Mouse (Mus musculus) embryonic facial prominence, embryonic 13.5 days (tissue): ENCODE data around the gene Olfr836. TPM values are rescaled to one million over a fixed set of nuclear protein-coding genes. Genes with fewer than 3 reads are reported as not detected.
"Not testable (repeated sequence)": the region's sequence is repeated elsewhere in the genome, so short reads cannot be mapped to it uniquely, and the experiment has no call there.

Source experiments
- ATAC-seq: fragments of 200-750 bp; cut with Nextera tagmentation; 2 replicates; pipeline ENCODE4 v1.8.0; 2017; ENCODE audit warnings: low read depth; ENCODE audit not compliant: insufficient number of reproducible peaks, insufficient read depth, low FRiP score, low TSS enrichment
- H3K27ac ChIP-seq: fragments of 300-500 bp; sonication (generic); 2 replicates; pipeline ENCODE4 v1.5.1; 2015; ENCODE audit warnings: moderate library complexity, mild to moderate bottlenecking, inconsistent platforms
- H3K27me3 ChIP-seq: fragments of 300-500 bp; sonication (generic); 2 replicates; pipeline ENCODE4 v1.6.1; 2015; ENCODE audit warnings: mild to moderate bottlenecking, inconsistent platforms
- H3K36me3 ChIP-seq: fragments of 300-500 bp; sonication (generic); 2 replicates; pipeline ENCODE4 v1.6.1; 2015; ENCODE audit warnings: mild to moderate bottlenecking, inconsistent platforms
- H3K4me1 ChIP-seq: fragments of 300-500 bp; sonication (generic); 2 replicates; pipeline ENCODE4 v1.6.1; 2015; ENCODE audit warnings: inconsistent platforms
- H3K4me2 ChIP-seq: fragments of 300-500 bp; sonication (generic); 2 replicates; pipeline ENCODE4 v1.6.1; 2015; ENCODE audit warnings: moderate library complexity, mild to moderate bottlenecking, inconsistent platforms
- H3K4me3 ChIP-seq: fragments of 300-500 bp; sonication (generic); 2 replicates; pipeline ENCODE4 v1.5.1; 2015; ENCODE audit warnings: mild to moderate bottlenecking, inconsistent platforms
- H3K9ac ChIP-seq: fragments of 300-500 bp; sonication (generic); 2 replicates; pipeline ENCODE4 v1.6.1; 2015; ENCODE audit warnings: mild to moderate bottlenecking, inconsistent platforms
- H3K9me3 ChIP-seq: fragments of 300-500 bp; sonication (generic); 2 replicates; pipeline ENCODE4 v1.6.1; 2016; ENCODE audit warnings: inconsistent platforms
- WGBS: fragments of 180-500 bp; shearing (Covaris S2); methylation state at CpG from one replicate; pipeline ENCODE4 v1.1.7; 2015; ENCODE audit warnings: mixed read lengths; 5-methylcytosine and 5-hydroxymethylcytosine counted together
- polyA plus RNA-seq: library from polyadenylated mRNA; unstranded; fragments of >200 nt; fragmentation: Nextera tagmentation; extraction: Ambion mirVana; gene quantifications from 2 replicates; pipeline ENCODE4 v1.2.1, GENCODE M21; 2015

The Olfr836 gene
- polyA plus RNA-seq: not detected in 2 replicates

DNA sequence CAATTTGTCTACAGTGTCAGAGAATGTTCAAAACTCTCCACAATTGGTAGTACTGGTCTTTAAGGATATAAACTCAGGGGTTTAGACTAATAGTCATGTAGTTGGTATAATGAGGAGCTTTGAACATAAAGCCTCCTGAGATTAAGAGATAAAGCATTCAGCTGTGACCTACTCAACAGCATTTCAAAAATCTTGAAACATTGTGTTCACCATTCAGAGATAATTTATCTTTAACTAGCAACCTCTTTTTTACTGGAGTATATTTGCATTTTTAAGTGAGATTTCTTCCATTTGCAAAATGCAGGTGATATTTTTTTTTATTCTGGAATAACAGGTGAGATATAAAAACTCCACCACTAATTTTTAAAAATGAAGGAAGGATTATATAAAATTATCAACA is at the start of gene Olfr836:
Olfr836 (plus strand) TSS at position 301 of the 400 bp plus-strand sequence.
- no peaks in the 10 kb centered on the region for H3K36me3 ChIP-seq
- H3K9me3 ChIP-seq: peaks cover 1% of the 10 kb centered on the region; the same call in 1 of the 2 replicates
- no peak within 1 kb of the TSS for H3K27ac ChIP-seq
- no peaks in the 10 kb centered on the region for H3K27me3 ChIP-seq
- ATAC-seq: no peak
- no peak within 1 kb of the TSS for H3K9ac ChIP-seq
- no peak within 1 kb of the TSS for H3K4me3 ChIP-seq
- H3K4me2 ChIP-seq: no peak within 1 kb of the TSS
- no peaks in the 10 kb centered on the region for H3K4me1 ChIP-seq

DNA sequence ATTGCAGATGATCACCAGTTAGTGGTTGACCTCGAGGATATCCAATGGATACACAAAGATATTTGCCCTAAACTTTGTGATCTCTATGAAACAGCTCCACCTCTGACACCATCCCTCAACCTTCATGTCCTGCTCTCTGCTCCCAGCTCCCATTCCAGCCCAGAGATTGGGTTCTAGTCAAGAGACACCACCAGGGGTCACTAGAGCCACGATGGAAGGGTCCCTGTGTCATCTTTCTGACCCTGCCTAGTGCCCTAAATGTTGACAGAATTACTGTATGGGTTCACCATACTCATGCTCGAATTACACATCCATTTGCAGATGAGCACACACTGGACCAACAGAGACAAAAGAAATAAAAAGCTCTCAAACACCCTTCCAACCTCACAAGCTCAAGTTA is 35.2 kb upstream of the Olfr836 start:
- WGBS: 26% methylated on average over 3 of the region's 3 CpGs
- H3K36me3 ChIP-seq: no peaks in the 10 kb centered on the region
- H3K4me3 ChIP-seq: no peak overlapping the region
- no peak overlapping the region for H3K27ac ChIP-seq
- H3K9ac ChIP-seq: no peak overlapping the region
- no peaks in the 10 kb centered on the region for H3K27me3 ChIP-seq
- ATAC-seq: no peak
- H3K4me1 ChIP-seq: no peaks in the 10 kb centered on the region
- H3K4me2 ChIP-seq: no peak overlapping the region
- peaks cover 5% of the 10 kb centered on the region; the same call in 1 of the 2 replicates for H3K9me3 ChIP-seq

DNA sequence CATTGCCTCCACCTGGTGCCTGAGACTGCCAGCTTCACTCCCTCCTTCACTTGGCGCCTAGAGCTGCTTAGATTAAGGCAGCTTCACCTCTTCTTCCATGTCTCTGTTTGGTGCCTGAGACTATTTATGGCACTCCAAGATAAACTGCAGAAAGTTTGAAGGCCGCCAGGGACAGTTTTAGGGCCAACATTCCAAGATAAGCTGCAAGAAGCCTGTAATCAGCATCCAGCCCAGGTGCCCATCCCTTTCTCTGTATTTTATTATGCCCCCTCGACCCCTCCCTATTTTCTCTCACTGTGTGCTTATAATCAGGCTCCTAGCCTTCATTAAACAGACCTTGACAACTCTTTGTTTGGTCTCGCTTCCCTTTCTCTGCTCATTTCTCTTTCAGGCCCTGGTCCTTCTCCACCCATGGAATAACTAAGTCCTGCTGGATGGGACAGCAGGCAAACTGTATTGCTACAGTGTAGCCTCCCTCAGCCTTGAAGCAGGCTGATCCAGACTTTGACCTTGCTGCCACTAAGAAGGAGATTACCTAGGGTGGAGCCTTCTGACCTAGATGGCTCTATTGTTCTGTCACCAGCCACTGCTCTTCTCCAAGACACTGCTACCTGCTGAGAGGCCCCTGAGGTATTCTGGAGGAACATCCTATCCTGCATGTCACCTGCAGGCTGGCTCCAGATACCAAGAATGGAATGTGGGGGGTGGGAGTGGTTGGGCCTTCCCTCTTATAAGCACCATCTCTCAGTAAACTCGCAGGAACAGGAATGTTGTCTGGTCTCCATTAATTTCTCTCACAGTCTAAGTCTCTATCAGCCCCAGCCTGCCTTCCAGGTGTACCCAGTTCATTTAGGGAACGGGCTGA is 27.1 kb upstream of the Olfr836 start:
- not testable (repeated sequence) for H3K4me2 ChIP-seq, H3K4me3 ChIP-seq, H3K27me3 ChIP-seq, H3K9ac ChIP-seq, ATAC-seq, H3K36me3 ChIP-seq, H3K4me1 ChIP-seq, H3K27ac ChIP-seq
- H3K9me3 ChIP-seq: peaks cover 17% of the 10 kb centered on the region; the same call in 1 of the 2 replicates
- WGBS: 61% methylated on average over 6 of the region's 6 CpGs

DNA sequence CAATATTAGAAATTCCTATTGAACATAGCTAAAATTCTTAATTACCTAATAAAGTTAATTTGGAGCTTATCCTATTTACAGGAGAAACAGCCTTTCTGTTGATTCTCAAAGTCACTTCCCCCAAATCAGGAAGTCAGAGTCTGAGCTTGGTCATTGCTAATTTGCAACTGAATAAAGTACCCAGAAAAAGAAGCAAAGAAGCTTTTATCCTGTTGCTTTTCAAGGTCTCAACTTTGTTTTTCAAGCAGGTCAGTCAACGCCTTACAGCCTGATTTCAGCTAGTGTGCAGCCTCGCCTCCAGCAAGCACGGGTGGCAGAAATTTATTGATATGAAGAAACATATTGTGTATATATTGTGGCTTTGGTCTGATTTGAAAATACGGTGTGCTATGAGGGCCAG is 22.9 kb upstream of the Olfr836 start:
- H3K9me3 ChIP-seq: peaks cover 11% of the 10 kb centered on the region; the same call in 1 of the 2 replicates
- 85% methylated on average over 4 of the region's 4 CpGs for WGBS
- no peak overlapping the region for H3K27ac ChIP-seq
- no peaks in the 10 kb centered on the region for H3K27me3 ChIP-seq
- no peak overlapping the region for H3K9ac ChIP-seq
- no peak overlapping the region for H3K4me2 ChIP-seq
- no peaks in the 10 kb centered on the region for H3K4me1 ChIP-seq
- ATAC-seq: no peak
- H3K4me3 ChIP-seq: no peak overlapping the region
- no peaks in the 10 kb centered on the region for H3K36me3 ChIP-seq

DNA sequence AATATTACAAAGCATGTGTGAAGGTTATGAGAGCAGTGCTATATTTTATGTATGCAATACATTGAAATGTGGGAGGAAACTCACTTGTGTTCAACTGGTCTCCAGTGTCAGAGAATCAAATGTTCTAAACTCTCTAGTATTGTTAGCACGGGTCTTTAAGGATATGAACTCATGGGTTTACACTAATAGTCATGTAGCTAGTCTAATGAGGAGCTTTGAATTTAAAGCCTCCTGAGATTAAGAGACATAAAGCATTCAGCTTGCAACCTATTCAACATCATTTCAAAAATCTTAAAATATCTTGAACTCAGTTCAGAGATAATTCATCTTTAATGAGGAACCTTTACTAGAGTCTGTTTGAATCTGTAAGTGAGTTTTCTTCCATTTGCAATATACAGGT is 15.8 kb downstream of the Olfr836 start, which contains the start of gene Olfr837:
Olfr837 (plus strand) TSS at position 301 of the 400 bp plus-strand sequence.
- no peak within 1 kb of the TSS for H3K27ac ChIP-seq
- WGBS: 73% methylated on average over 1 of the region's 1 CpGs
- H3K4me2 ChIP-seq: no peak within 1 kb of the TSS
- 0 out of 2 replicates have a peak, but pooled peaks cover 7% of the 10 kb centered on the region for H3K9me3 ChIP-seq
- H3K9ac ChIP-seq: no peak within 1 kb of the TSS
- H3K36me3 ChIP-seq: no peaks in the 10 kb centered on the region
- H3K4me3 ChIP-seq: no peak within 1 kb of the TSS
- no peaks in the 10 kb centered on the region for H3K4me1 ChIP-seq
- no peaks in the 10 kb centered on the region for H3K27me3 ChIP-seq
- no peak for ATAC-seq

Other genes with a start within 250 kb of the Olfr836 start
- not detected in 2 replicates for gene Olfr830, start 245.7 kb upstream of the Olfr836 start, polyA plus RNA-seq
- gene Olfr832, start 183.3 kb upstream of the Olfr836 start, polyA plus RNA-seq: not detected in 2 replicates
- gene Olfr834, start 132.4 kb upstream of the Olfr836 start, polyA plus RNA-seq: not detected in 2 replicates
- gene Olfr835, start 87.6 kb upstream of the Olfr836 start, polyA plus RNA-seq: not detected in 2 replicates
- not detected in 2 replicates for gene Olfr837, start 15.9 kb downstream of the Olfr836 start, polyA plus RNA-seq
- gene Olfr839-ps1, start 56.9 kb downstream of the Olfr836 start, polyA plus RNA-seq: not detected in 2 replicates
- not detected in 2 replicates for gene Olfr843, start 131.6 kb downstream of the Olfr836 start, polyA plus RNA-seq
- gene Olfr844, start 196.0 kb downstream of the Olfr836 start, polyA plus RNA-seq: not detected in 2 replicates
- not detected in 2 replicates for gene Olfr845, start 216.1 kb downstream of the Olfr836 start, polyA plus RNA-seq
- not detected in 2 replicates for gene Olfr846, start 243.6 kb downstream of the Olfr836 start, polyA plus RNA-seq